Mouse (Mus musculus): ENCODE data around the gene Arhgap18. TPM values are rescaled to one million over a fixed set of nuclear protein-coding genes. Genes with fewer than 3 reads are reported as not detected.

The Arhgap18 gene
- polyA plus RNA-seq, 1 experiment from 2014 or later: 11.1 TPM

DNA sequence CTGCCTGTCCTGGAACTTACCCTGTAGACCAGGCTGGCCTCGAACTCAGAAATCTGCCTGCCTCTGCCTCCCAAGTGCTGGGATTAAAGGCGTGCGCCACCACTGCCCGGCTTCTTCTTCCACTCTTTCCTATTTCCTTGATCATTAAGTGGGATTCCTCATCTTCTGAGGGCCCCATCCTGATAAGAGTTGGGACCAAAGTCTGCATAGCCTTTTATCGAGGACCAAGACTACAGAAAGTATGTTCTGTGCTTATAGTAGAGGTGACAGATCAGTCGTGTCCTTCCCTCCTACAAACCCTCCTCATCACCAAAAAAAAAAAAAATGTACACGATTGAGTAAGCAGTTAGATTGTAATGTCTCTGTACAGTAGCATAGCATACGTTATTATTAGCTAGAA is 39.8 kb downstream of the Arhgap18 start:
- Histone ChIP-seq H3K9me3 (no peaks in the 10 kb centered on the region), H3K27ac (replicated peaks) (no peak overlapping the region), H3K27me3 (replicated peaks; ENCODE audit: low read depth, poor library complexity, severe bottlenecking) (no peaks in the 10 kb centered on the region), H3K4me1 (no peaks in the 10 kb centered on the region; the same call in none of the 2 replicates), H3K4me3 (no peak overlapping the region), H3K36me3 (replicated peaks) (no peaks in the 10 kb centered on the region)
- WGBS: 92% methylated on average over 8 of the region's 8 CpGs
- no peak for DNase-seq (ENCODE audit: low spot score)

DNA sequence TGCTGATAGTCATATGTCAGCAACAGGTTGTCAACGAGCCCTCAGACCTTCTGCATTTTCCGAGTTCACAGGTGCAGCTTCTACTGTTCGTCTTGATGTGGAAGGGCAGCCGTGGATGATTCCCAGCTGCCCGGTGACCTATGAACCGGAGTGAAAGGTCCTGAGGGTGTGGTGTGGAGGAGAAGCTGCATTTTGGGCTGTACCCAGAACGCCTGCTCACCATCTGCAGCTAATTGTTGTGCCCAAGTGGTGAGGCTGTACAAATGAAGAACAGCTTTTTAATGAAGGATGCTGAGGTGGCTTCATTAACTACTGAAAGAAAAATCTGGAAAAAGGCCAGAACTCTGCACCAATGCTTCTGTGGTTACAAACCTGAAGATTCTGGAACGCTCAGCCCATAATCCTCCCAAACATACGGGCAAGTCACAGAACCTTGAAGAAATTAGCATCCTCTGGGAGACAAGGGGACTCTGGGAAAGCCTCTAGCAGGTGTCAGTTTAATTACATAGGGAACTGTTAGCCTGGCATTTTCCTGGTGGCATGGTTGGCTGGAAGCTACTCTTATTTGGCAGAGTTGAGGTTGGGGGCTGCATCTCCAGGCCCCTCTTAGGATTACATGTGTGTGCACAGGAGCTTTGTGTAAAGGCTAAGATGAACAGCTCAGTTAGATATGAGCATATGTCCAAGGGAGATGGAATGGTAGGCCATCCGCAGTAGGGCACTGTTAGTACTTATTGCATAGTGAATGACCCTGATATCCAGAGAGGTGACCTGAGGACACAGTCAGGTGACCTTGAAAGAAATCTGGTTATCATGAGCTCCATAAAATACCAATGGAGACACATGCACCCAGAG is 43.4 kb downstream of the Arhgap18 start:
- DNase-seq (ENCODE audit: low spot score): no peak
- Histone ChIP-seq H3K4me1 (peaks cover 12% of the 10 kb centered on the region), H3K9me3 (no peaks in the 10 kb centered on the region), H3K4me3 (no peak overlapping the region), H3K36me3 (replicated peaks) (no peaks in the 10 kb centered on the region), H3K27me3 (replicated peaks; ENCODE audit: low read depth, poor library complexity, severe bottlenecking) (no peaks in the 10 kb centered on the region), H3K27ac (replicated peaks) (no peak overlapping the region)
- WGBS: 71% methylated on average over 10 of the region's 10 CpGs

DNA sequence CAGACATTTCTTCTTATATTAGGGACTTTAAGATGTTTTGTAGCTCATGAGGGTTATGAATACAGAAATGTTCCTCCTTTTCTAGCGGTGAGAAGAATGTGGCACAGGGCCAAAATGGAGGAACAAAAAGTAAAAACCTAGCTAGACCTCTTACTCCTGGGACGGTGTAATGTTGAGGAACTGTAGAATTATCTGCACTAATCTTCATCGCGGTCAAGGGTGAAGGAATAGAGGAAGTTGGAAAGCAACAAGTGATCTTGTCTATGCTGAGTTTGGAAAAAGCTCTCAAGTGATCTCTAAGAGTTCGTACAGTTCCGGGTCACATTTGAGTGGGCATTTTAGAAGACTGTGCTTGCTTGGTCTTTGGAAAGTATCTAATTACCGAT is 44.1 kb downstream of the Arhgap18 start:
- H3K4me1 ChIP-seq: peaks cover 12% of the 10 kb centered on the region
- H3K27me3 ChIP-seq (replicated peaks; ENCODE audit: low read depth, poor library complexity, severe bottlenecking): no peaks in the 10 kb centered on the region
- H3K27ac ChIP-seq (replicated peaks): no peak overlapping the region
- WGBS: 92% methylated on average over 7 of the region's 7 CpGs
- H3K36me3 ChIP-seq (replicated peaks): no peaks in the 10 kb centered on the region
- H3K4me3 ChIP-seq: no peak overlapping the region
- H3K9me3 ChIP-seq: no peaks in the 10 kb centered on the region
- DNase-seq (ENCODE audit: low spot score): no peak

DNA sequence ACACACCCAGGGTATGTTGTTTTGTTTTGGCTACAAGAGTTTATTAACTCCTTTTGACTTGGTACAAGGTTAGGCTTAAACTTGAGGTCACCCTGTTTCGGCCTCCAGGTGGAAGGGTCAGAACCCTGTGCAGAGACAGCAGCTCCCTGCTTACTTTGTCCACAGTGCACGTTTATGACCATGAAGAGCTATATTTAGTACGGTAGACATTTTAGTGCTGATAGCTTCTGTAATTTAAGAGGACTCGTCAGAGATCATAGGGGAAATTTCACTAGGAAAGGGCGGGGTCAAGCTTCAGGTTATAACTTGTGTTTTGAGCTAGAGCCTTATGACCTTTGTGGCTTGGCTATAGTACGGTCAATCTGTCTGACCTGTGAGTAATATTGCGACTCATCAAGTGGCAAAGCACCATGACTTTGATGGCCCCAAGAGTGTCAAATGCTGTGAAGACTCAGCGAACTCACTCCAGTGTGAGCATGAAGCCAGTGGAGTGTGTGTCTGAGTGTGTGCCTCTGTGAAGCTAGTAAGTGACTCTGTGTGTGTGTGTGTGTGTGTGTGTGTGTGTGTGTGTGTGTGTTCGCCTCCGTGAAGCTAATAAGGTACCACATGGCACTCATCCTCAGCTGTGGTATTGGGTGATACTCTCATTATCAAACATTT is 45.7 kb downstream of the Arhgap18 start:
- H3K36me3 ChIP-seq (replicated peaks): no peaks in the 10 kb centered on the region
- H3K27me3 ChIP-seq (replicated peaks; ENCODE audit: low read depth, poor library complexity, severe bottlenecking): no peaks in the 10 kb centered on the region
- WGBS: 82% methylated on average over 10 of the region's 10 CpGs
- H3K9me3 ChIP-seq: no peaks in the 10 kb centered on the region
- peaks cover 12% of the 10 kb centered on the region for H3K4me1 ChIP-seq
- DNase-seq (ENCODE audit: low spot score): no peak
- H3K4me3 ChIP-seq: no peak overlapping the region
- no peak overlapping the region for H3K27ac ChIP-seq (replicated peaks)

DNA sequence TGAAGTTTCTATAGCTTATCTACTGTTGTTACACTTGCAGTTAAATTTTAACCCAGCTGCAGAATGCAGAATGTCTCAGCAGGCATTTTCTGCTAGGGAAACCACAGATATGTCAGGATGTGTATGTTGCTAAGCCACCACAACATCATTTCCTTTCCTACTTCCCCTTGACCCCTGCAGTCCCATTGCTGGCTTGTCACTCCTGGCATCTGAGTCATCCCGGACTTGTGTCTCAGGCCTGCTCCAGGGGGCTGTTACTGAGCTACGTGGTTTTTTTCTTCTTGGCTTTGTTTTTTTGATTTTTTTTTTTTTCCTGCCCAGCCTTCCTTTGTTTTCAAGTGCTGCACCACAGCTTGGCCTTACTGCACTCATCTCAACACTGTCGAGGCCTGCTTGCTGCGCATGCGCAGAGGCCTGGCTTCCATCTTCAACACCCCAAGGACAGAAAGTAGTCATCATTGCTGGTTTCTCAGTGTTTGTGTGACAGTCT is 46.4 kb downstream of the Arhgap18 start:
- H3K4me3 ChIP-seq: no peak overlapping the region
- H3K27ac ChIP-seq (replicated peaks): no peak overlapping the region
- no peak for DNase-seq (ENCODE audit: low spot score)
- H3K36me3 ChIP-seq (replicated peaks): no peaks in the 10 kb centered on the region
- H3K27me3 ChIP-seq (replicated peaks; ENCODE audit: low read depth, poor library complexity, severe bottlenecking): no peaks in the 10 kb centered on the region
- peaks cover 12% of the 10 kb centered on the region for H3K4me1 ChIP-seq
- WGBS: 70% methylated on average over 5 of the region's 5 CpGs
- no peaks in the 10 kb centered on the region for H3K9me3 ChIP-seq

DNA sequence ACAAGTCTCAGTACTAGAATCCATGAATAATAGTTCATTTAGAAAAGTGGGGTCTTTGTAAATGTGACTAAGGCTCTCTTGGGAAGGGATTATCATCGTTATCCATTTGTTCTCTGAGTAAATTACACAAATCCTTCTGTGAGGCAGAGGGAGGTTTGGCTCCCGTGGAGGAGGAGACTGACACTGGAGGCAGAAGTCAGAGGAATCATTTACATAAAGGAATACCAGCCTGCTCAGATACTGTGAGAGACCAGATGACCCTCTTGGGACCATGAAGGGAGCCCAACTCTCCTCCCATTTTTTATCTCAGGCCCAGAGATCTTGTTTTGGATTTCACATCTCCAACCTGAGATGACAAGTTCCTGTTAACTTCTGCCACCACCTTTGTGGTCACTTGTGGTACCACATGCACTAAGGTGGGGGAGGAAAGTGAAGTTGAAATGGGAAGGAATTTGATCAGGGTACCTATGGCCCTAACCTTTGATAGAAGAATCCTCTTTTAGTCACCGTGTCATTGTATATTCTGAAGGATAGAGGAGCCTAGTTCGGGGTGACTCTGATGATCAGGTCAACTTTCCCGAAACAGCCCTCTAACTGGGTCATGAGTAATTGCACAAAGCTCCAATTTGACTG is 51.2 kb downstream of the Arhgap18 start:
- 51% methylated on average over 5 of the region's 5 CpGs for WGBS

DNA sequence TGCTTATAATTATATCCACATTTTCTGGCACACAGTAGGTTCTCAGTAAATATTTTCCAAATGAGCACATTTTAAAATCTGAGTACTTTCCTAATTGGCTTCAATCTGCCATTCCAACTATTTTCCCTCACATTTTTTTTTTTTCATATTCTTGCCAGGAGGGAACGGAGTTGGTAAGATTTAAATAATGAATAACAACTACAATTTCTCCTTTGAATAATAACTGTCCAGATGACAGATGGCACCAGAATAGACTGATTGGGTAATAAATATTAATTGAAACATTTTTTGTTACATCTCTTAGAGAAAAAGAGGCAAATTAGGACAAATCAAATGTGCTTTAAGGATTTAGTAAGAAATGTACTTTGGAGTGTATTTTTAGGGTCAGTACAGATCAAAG is 51.8 kb downstream of the Arhgap18 start:
- no peaks in the 10 kb centered on the region for H3K27me3 ChIP-seq (replicated peaks; ENCODE audit: low read depth, poor library complexity, severe bottlenecking)
- H3K36me3 ChIP-seq (replicated peaks): no peaks in the 10 kb centered on the region
- no peak for DNase-seq (ENCODE audit: low spot score)
- H3K4me3 ChIP-seq: no peak overlapping the region
- H3K9me3 ChIP-seq: no peaks in the 10 kb centered on the region
- 0 out of 2 replicates have a peak, but pooled peaks cover under 1% of the 10 kb centered on the region for H3K4me1 ChIP-seq
- WGBS: 92% methylated on average over 1 of the region's 1 CpGs
- H3K27ac ChIP-seq (replicated peaks): no peak overlapping the region

More for the DNA sequence above, 51.2 kb downstream of the Arhgap18 start:
- no peaks in the 10 kb centered on the region for H3K36me3 ChIP-seq (replicated peaks)
- H3K27ac ChIP-seq (replicated peaks): no peak overlapping the region
- H3K27me3 ChIP-seq (replicated peaks; ENCODE audit: low read depth, poor library complexity, severe bottlenecking): no peaks in the 10 kb centered on the region
- H3K4me3 ChIP-seq: no peak overlapping the region
- DNase-seq (ENCODE audit: low spot score): no peak
- peaks cover 5% of the 10 kb centered on the region; the same call in 1 of the 2 replicates for H3K4me1 ChIP-seq
- H3K9me3 ChIP-seq: no peaks in the 10 kb centered on the region

DNA sequence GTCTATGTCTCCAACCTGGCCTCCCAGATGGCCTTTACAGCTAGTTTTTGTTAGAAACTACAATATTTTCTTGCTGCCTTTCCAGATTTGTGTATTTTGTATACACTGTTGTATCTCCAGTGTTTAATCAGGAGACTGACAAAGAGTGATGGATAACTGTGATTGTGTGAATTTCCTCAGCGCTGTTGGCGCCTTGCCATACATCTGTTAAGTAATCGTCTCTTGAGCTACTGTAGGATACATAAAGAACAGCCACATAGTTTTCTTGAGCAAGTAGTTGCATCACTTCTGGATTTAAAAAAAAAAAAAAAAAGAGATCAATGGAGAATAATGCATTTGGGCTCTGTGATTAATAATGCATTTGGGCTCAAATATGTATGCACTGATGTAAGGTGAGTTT is 52.9 kb downstream of the Arhgap18 start:
- 93% methylated on average over 3 of the region's 3 CpGs for WGBS

DNA sequence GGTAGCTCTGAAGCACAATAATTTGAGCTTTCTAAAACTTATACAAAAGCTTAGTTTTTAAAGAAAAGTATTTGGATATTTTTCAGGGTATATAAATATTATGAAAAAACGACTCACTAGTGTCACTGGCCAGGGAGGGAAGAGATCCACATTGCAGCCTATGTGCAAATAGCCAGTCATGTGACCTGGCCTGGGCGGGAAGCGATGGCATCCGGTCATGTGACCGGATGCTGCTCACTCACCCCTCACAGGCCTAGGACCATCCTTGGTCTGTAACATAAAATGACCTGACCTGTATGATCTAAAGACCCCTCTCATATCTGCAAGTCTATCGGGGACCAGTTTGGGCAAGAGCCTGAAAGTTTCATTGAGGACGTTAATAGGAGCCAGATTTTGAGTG is 56.8 kb downstream of the Arhgap18 start:
- H3K27ac ChIP-seq (replicated peaks): no peak overlapping the region
- no peaks in the 10 kb centered on the region for H3K9me3 ChIP-seq
- H3K27me3 ChIP-seq (replicated peaks; ENCODE audit: low read depth, poor library complexity, severe bottlenecking): no peaks in the 10 kb centered on the region
- H3K4me3 ChIP-seq: no peak overlapping the region
- no peak for DNase-seq (ENCODE audit: low spot score)
- no peaks in the 10 kb centered on the region for H3K36me3 ChIP-seq (replicated peaks)
- WGBS: 84% methylated on average over 7 of the region's 7 CpGs
- H3K4me1 ChIP-seq: no peaks in the 10 kb centered on the region

More for the DNA sequence above, 52.9 kb downstream of the Arhgap18 start:
- H3K36me3 ChIP-seq (replicated peaks): no peaks in the 10 kb centered on the region
- no peaks in the 10 kb centered on the region for H3K27me3 ChIP-seq (replicated peaks; ENCODE audit: low read depth, poor library complexity, severe bottlenecking)
- H3K9me3 ChIP-seq: no peaks in the 10 kb centered on the region
- DNase-seq (ENCODE audit: low spot score): no peak
- no peaks in the 10 kb centered on the region for H3K4me1 ChIP-seq
- no peak overlapping the region for H3K27ac ChIP-seq (replicated peaks)
- no peak overlapping the region for H3K4me3 ChIP-seq

DNA sequence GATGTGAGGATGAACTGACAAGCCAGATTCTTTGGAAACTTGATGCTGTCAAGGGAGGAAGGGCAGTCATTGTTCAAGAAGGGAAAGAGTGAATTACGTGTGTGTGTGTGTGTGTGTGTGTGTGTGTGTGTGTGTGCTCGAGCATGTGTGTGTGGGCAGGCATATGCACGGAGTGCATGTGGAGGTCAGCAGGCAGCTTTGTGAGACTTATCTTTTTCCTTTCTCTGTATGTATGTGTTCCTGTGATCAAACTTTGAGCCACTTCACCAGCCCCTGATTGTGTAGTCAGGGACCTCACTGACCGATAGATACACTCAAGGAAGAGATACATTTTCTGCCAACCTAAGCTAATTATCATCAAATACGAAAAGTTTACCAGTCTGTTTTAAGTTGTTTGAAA is 57.6 kb downstream of the Arhgap18 start:
- Histone ChIP-seq H3K4me1 (no peaks in the 10 kb centered on the region), H3K9me3 (no peaks in the 10 kb centered on the region), H3K27me3 (replicated peaks; ENCODE audit: low read depth, poor library complexity, severe bottlenecking) (no peaks in the 10 kb centered on the region), H3K4me3 (no peak overlapping the region), H3K27ac (replicated peaks) (no peak overlapping the region), H3K36me3 (replicated peaks) (no peaks in the 10 kb centered on the region)
- DNase-seq (ENCODE audit: low spot score): no peak
- WGBS: 82% methylated on average over 5 of the region's 5 CpGs

DNA sequence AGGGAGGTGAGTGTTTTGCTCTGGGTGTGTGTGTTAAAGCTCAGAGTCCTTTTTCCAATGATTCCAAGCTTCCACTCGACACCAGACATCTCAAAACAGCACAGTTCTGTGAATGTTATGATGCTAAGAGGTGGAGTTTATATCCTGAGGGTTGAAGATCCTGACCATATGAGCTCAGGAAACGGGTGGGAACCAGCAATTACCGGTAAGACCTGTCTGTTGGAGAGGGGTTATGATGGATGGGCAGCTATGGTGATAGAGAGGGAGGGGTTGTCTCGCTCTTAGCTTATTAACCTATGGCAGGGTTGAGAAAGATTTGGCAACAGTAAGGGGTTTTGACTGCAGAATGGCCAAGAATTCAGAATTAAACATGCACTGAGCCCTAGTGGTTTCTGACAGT is 58.1 kb downstream of the Arhgap18 start:
- no peak for DNase-seq (ENCODE audit: low spot score)
- H3K4me1 ChIP-seq: no peaks in the 10 kb centered on the region
- no peak overlapping the region for H3K4me3 ChIP-seq
- no peak overlapping the region for H3K27ac ChIP-seq (replicated peaks)
- no peaks in the 10 kb centered on the region for H3K36me3 ChIP-seq (replicated peaks)
- H3K27me3 ChIP-seq (replicated peaks; ENCODE audit: low read depth, poor library complexity, severe bottlenecking): no peaks in the 10 kb centered on the region
- WGBS: 79% methylated on average over 4 of the region's 4 CpGs
- no peaks in the 10 kb centered on the region for H3K9me3 ChIP-seq

DNA sequence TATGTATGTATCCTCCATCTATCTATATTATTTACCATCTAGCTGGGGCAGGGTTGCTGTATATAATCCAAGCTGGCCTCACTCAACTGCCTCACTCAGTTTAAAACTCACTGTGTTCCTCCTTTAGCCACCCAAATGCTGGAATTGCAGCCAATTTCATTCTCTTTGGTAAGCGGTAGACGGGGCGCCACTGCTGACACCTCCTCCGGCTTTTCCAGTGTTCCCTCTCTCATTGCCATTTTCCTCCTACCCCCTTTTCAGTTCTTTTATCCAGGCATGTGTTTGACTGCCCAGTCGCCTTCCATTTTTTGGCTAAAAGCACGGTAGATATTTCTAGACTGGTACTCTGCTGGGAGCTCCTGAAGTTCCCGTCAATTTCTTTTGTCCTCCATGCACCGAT is 62.4 kb downstream of the Arhgap18 start:
- no peaks in the 10 kb centered on the region for H3K4me1 ChIP-seq
- H3K27ac ChIP-seq (replicated peaks): no peak overlapping the region
- DNase-seq (ENCODE audit: low spot score): no peak
- H3K4me3 ChIP-seq: no peak overlapping the region
- WGBS: 94% methylated on average over 8 of the region's 8 CpGs
- no peaks in the 10 kb centered on the region for H3K36me3 ChIP-seq (replicated peaks)
- no peaks in the 10 kb centered on the region for H3K27me3 ChIP-seq (replicated peaks; ENCODE audit: low read depth, poor library complexity, severe bottlenecking)
- H3K9me3 ChIP-seq: no peaks in the 10 kb centered on the region
